Comparison of ENCODE assay signal across 9 mouse cellular contexts in genomic region chr2:116020451-116020951, GRCm38 (mm10). TPM values are rescaled to one million over a fixed set of nuclear protein-coding genes. Genes with fewer than 3 reads are reported as not detected.
DNase-seq lines count a peak whose midpoint lies in the region; ATAC-seq lines count a peak whose summit lies in the region.
"Had no signal": no experiment of that assay in that cellular context is flagged by ENCODE, and none has a peak within 500 bp of the region (broad histone marks: within the 10 kb centered on the region; RNA-seq: fewer than 3 reads in every experiment).

No protein-coding gene starts in this region.

- WGBS in kidney, embryonic 16.5 days = 31% methylated on average over 5 of the region's 5 CpGs
- WGBS in liver, embryonic 15.5 days (ENCODE audit: insufficient replicate concordance) = 46% methylated on average over 5 of the region's 5 CpGs
- 48% methylated on average over 5 of the region's 5 CpGs for WGBS in stomach, embryonic 15.5 days

- peak overlapping the region; percentile 2; the same call in 1 of the 2 replicates for H3K4me2 ChIP-seq in kidney, embryonic 16.5 days (replicated peaks; ENCODE audit: low read depth, low read length)
- peak overlapping the region; percentile 31 for H3K4me2 ChIP-seq in liver, embryonic 15.5 days
- 0 out of 2 replicates have a peak overlapping the region, but pooled peaks have one; percentile 2 for H3K4me2 ChIP-seq in stomach, embryonic 15.5 days

- H3K4me1 ChIP-seq in kidney, embryonic 16.5 days (ENCODE audit: insufficient read depth, low read length) = peaks cover 40% of the 10 kb centered on the region
- no peaks in the 10 kb centered on the region for H3K4me1 ChIP-seq in liver, embryonic 15.5 days (replicated peaks)
- peaks cover 26% of the 10 kb centered on the region for H3K4me1 ChIP-seq in stomach, embryonic 15.5 days

- no peak for DNase-seq in kidney, adult 18-20 months
- peak; percentile 59 for DNase-seq in forelimb bud, embryonic 11.5 days (ENCODE audit: low read depth, low spot score)
- DNase-seq in cerebellum, adult 9-10 months = no peak
- no peak for DNase-seq in gastrocnemius, postnatal 10 days

- H3K36me3 ChIP-seq in kidney, embryonic 16.5 days (ENCODE audit: insufficient read depth, low read length) = peaks cover 4% of the 10 kb centered on the region; the same call in 1 of the 2 replicates
- no peaks in the 10 kb centered on the region for H3K36me3 ChIP-seq in liver, embryonic 15.5 days (replicated peaks)
- peaks cover 4% of the 10 kb centered on the region; the same call in 1 of the 2 replicates for H3K36me3 ChIP-seq in stomach, embryonic 15.5 days

- H3K4me3 ChIP-seq in kidney, embryonic 16.5 days (ENCODE audit: low read length) = no peak overlapping the region
- no peak overlapping the region for H3K4me3 ChIP-seq in liver, embryonic 15.5 days (replicated peaks)
- H3K4me3 ChIP-seq in stomach, embryonic 15.5 days (replicated peaks) = no peak overlapping the region

- peak; percentile 55 for ATAC-seq in kidney, embryonic 16.5 days (ENCODE audit: low FRiP score, low TSS enrichment)
- peak; percentile 34 for ATAC-seq in liver, embryonic 15.5 days (ENCODE audit: insufficient read depth)
- ATAC-seq in stomach, embryonic 15.5 days (ENCODE audit: insufficient read depth, low FRiP score, low read depth) = 0 out of 2 replicates have a peak, but pooled peaks have one; percentile 36
- ATAC-seq in megakaryocyte, adult 5-6 weeks (ENCODE audit: poor library complexity, severe bottlenecking) = no peak

- H3K9ac ChIP-seq in kidney, embryonic 16.5 days (replicated peaks; ENCODE audit: low read length) = peak overlapping the region; percentile 37; the same call in 1 of the 2 replicates
- no peak overlapping the region for H3K9ac ChIP-seq in liver, embryonic 15.5 days
- H3K9ac ChIP-seq in stomach, embryonic 15.5 days = no peak overlapping the region

- H3K27ac ChIP-seq in kidney, embryonic 16.5 days (ENCODE audit: low read length) = peak overlapping the region; percentile 55
- H3K27ac ChIP-seq in liver, embryonic 15.5 days (replicated peaks) = peak overlapping the region; percentile 48; the same call in 1 of the 2 replicates
- H3K27ac ChIP-seq in stomach, embryonic 15.5 days = peak overlapping the region; percentile 70
- H3K27ac ChIP-seq: macrophage had no signal

- no peaks in the 10 kb centered on the region for H3K9me3 ChIP-seq in kidney, embryonic 16.5 days (ENCODE audit: low read length)
- no peaks in the 10 kb centered on the region for H3K9me3 ChIP-seq in liver, embryonic 15.5 days (replicated peaks)
- H3K9me3 ChIP-seq in stomach, embryonic 15.5 days = no peaks in the 10 kb centered on the region

- no peaks in the 10 kb centered on the region for H3K27me3 ChIP-seq in kidney, embryonic 16.5 days (ENCODE audit: insufficient read depth, low read length)
- H3K27me3 ChIP-seq in liver, embryonic 15.5 days = no peaks in the 10 kb centered on the region
- H3K27me3 ChIP-seq in stomach, embryonic 15.5 days (replicated peaks) = no peaks in the 10 kb centered on the region

RNA-seq across cellular contexts. Expression of gene Meis2, which starts 45.1 kb away (rescaled TPM):
- 72.6 and 90.3 TPM in 2 replicates for polyA plus RNA-seq in kidney, embryonic 16.5 days (2015; fragmentation: Nextera tagmentation; extraction: Ambion mirVana)
- polyA plus RNA-seq in liver, embryonic 15.5 days (2015; fragmentation: Nextera tagmentation; extraction: Ambion mirVana) = 1.4 and 2.3 TPM in 2 replicates
- 53.0 and 57.8 TPM in 2 replicates for polyA plus RNA-seq in stomach, embryonic 15.5 days (2015; fragmentation: Nextera tagmentation; extraction: Ambion mirVana)
- not detected in 2 replicates for total RNA-seq in megakaryocyte, adult 5-6 weeks (2015)
- not detected in 2 replicates for total RNA-seq in megakaryocyte, adult 5-6 weeks (2017)
- 1 to 10 TPM; 4.0 to 5.2 TPM for total RNA-seq in gastrocnemius, postnatal 10 days (2021)
- polyA plus RNA-seq: macrophage had no signal

Comparison
In these comparisons a context has a peak if more than half of its experiments do, and no peak if none do; other contexts are left out.
1. RNA of gene Meis2, which starts 45.1 kb away (polyA plus RNA-seq): 72.6 to 90.3 TPM in kidney, embryonic 16.5 days and 53.0 to 57.8 TPM in stomach, embryonic 15.5 days; 1.4 to 2.3 TPM in liver, embryonic 15.5 days; every median in the first group is over 10 times any median in the second.
2. Peak in every context shown above with its lines, with median percentiles within 50 percentile points of each other: H3K27ac ChIP-seq and H3K4me2 ChIP-seq.